Mouse (Mus musculus): ENCODE measurements around the gene Gng12.

GRCm38 (mm10) chr6:67013293-67013948, 117.2 kb downstream of the Gng12 start:
- no peak for TF ChIP-seq POLR2A (IDR thresholded peaks at IDR 0.05; ENCODE audit: low read depth, low read length)
- no peak for TF ChIP-seq CTCF (IDR thresholded peaks at IDR 0.05; ENCODE audit: extremely low read depth, insufficient read length, insufficient replicate concordance, low read depth, low read length)
